Mouse (Mus musculus): ENCODE data around the gene Zfpl1. TPM values are rescaled to one million over a fixed set of nuclear protein-coding genes. Genes with fewer than 3 reads are reported as not detected.

The Zfpl1 gene
- total RNA-seq (2023) = 10 to 100 TPM; 43.3 to 45.6 TPM

DNA sequence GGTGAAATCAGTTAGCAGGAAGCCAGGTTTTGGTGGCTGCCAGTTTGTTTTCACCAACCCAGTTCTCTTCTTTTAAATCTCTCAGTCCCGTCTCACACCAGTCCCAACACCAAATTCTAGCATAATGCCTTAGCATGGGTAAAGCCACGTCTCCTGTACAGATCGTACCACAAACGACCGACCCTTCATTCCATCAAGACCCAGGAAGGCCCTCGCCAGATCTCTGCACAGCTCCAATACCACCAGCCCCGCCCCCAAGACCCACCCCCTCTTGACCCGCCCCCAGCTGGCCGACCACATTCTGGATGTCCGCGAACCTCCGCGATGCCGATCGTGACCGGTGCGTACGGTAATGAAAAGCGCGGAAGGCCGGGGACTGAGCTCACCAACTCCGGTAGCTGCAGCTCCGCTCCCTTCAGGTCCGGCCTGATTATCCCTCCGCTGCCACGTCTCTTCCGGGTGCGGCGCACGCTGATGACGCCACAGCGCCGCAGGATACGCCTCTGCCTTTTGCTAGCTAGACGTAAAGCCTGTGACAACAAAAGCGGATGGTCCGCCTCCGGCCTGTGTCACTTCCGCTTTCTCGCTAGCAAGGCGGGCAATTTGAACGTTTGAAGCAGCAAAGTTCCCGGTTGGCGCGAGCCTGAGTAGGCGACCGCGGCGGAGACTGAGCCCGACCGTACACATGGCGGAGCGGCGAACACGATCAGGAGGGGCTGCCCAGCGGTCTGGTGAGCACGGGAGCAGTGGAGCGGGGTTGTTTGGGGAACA, at the start of gene Zfpl1, which contains the start of gene Cdca5:
Gene Zfpl1, minus strand, starts transcription at position 479 of the 771 bp plus-strand sequence.
Gene Cdca5, plus strand, starts transcription at position 506 of the 771 bp plus-strand sequence.

DNA sequence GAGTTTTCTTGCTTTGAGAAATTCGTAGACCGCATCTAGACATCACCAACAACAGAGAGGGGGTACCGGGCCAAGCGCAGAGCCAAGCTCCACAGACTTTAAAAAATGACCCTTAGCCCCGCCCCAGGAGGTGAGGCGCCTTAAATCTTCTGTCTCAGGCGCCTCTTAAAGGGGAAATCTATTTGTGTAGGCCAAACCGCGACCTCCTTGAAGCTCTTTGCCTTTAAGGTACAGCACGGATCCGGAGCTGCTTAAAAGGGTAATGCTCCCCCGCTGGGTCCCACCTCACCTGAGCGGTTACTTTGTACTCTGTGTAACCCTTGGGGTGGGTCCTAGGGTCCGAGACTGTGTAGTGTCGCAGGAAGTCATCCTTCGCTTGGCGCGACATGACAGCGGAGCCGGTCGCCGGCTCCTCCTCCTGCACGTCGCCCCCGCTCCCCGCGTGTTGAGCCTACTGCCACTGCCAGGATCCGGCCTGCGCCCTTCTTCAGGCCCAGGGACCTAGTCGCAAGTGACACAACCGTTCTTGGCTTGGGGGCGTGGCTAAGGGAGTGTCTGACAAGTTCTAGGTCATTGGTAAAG, 43.1 kb upstream of the Zfpl1 start, which contains the start of gene Snx15:
Gene Snx15, minus strand, starts transcription at position 545 of the 582 bp plus-strand sequence.

DNA sequence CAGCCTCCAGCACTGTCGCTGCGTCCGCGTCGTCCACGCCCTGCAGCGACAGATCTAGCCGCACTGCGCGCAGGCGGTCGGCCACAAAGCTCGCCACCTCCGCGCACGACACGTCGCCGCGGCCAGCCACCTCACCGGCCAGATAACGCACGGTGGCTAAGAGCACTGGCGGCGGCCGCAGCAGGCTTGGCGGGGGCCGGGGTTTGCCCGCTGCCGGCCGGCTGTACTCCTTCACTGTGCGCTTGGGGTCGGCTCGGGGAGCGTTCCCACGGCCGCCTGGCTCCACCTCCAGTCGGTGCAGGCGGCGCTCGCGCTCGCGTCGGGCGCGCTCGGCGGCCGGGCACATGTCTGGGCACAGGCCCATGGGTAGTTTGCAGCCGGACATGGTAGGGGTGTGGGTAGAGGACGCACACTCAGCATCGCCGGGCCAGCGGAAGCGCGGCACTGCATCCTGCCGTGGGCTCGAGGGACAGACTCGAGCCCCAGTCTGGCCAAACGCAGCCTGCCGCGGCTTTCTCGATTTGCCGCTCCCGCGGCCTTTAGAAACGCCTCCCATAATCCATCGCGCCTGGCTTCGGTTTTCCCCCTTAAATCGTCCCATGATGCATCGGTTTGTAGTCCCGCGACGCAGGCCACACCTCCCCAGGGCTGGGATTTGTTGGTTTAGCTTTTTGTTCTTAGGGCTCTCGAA, 33.4 kb upstream of the Zfpl1 start, which contains the start of gene Sac3d1:
Gene Sac3d1, minus strand, starts transcription at position 665 of the 691 bp plus-strand sequence.

GRCm38 (mm10) chr19:6105586-6105985, 20.8 kb upstream of the Zfpl1 start, which contains the start of gene Naaladl1:
Gene Naaladl1, plus strand, starts transcription at chr19:6105782.

DNA sequence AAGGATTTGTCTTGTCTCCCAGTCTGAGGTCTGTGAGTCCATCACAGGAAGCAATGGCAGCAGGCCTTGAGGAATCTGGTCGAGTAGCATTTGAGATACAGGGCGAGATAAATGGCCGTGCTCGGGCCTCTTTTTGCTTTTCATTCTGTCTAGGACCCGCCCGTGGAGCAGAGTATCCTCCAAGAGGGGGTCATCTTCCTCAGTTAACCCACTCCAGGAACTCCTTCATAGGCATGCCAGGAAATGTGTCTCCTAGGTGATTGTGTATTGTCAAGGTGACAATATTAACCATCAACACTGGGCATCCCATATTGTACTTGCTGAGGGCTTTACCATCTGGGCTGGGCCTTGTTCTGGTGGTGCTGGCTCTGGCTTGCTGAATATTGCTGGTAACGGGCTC, 9.4 kb upstream of the Zfpl1 start, which contains the start of gene AC131692.1:
Gene AC131692.1, plus strand, starts transcription at position 301 of the 400 bp plus-strand sequence.

GRCm38 (mm10) chr19:6082156-6082555, 2.6 kb downstream of the Zfpl1 start, which contains the start of gene Gm28374:
Gene Gm28374, minus strand, starts transcription at chr19:6082256.

DNA sequence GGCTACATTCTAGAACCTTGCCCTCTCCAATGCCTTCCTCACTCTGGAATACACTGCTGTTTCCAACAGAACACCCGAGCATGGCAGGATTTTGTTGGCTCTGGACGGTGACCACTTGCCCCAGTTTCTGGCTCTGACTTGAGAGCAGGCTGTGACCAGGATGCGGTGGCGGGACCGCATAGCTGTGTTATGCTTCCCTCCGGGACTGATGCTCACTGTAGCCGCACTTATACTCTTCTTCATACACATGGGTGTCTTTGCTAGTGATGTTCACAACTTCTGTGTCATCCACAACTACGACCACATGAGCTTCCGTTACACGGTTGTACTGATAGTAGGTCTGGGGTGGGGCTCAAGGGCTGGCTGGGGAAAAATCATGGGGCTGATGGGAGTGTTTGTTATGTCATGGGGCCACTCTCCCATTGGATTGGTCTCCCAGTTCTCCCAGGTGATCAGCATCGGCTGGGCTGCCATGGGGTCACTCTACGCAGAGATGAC, 4.7 kb downstream of the Zfpl1 start, which contains the start of gene Tmem262:
Gene Tmem262, plus strand, starts transcription at position 51 of the 498 bp plus-strand sequence.

DNA sequence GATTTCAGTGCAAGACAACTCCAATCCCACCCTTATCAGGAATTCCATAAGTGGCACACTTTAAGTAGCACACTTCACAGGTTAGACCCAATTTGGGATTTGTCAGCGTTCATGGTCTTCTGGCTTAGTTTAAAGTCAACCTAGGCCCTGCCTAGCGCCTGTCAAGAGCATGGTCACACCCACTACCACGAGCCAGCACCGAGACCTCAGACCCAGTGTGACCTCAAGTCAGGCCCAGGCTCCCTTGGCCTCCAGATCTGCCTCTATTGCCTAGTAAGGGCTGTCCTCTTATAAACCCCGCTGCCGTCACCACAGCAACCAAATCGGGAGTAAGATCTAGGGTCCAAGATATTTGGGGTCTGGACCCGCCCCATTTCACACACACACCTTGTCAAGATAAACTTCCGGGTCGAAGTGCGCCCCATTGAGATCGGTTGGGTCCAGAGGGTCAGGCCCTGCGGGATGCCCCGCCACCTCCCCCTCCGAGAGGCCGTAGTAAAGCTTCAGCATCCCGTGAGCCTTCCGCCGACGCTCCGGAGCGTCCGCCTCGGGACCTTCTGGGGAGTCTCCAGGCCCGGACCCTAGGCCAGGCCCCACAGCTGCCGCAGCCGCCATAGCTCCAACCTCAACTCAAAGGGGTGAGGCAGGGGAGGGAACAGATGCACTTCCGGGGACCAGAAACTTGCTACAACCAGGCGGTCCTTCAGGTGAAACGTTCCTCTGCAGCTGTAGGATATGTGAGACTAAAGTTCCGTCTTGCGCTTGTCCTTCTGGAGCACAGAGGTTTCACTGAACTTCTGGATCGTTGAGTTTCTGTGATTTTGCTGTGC, 8.0 kb downstream of the Zfpl1 start, which contains the start of gene Vps51:
Gene Vps51, minus strand, starts transcription at position 668 of the 830 bp plus-strand sequence.

GRCm38 (mm10) chr19:6067724-6068415, 16.9 kb downstream of the Zfpl1 start, which contains the start of gene Tm7sf2:
Gene Tm7sf2, minus strand, starts transcription at chr19:6068373.

DNA sequence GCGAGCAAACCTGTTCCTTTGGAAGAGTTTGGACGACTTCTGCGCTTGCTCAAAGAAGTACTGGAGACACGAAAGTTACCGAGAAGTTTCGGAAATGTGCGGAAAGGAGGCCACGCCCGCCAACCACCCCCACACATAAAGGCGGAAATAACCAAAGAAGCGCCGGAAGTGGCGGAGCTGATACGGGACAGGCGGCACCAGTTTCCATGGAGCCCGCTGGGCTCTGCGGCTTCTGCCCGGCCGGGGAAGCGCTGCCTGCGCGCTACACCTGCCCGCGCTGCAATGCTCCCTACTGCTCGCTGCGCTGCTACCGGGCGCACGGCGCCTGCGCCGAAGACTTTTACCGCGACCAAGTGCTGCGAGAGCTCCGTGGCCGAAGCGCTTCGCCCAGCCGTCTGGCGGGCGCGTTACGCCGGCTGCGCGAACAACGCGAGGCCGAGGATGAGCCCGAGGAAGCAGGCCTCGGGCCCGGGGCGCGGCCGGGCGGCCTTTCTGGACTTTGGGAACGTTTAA, 23.7 kb downstream of the Zfpl1 start, which contains the start of gene Znhit2:
Gene Znhit2, plus strand, starts transcription at position 172 of the 513 bp plus-strand sequence.

DNA sequence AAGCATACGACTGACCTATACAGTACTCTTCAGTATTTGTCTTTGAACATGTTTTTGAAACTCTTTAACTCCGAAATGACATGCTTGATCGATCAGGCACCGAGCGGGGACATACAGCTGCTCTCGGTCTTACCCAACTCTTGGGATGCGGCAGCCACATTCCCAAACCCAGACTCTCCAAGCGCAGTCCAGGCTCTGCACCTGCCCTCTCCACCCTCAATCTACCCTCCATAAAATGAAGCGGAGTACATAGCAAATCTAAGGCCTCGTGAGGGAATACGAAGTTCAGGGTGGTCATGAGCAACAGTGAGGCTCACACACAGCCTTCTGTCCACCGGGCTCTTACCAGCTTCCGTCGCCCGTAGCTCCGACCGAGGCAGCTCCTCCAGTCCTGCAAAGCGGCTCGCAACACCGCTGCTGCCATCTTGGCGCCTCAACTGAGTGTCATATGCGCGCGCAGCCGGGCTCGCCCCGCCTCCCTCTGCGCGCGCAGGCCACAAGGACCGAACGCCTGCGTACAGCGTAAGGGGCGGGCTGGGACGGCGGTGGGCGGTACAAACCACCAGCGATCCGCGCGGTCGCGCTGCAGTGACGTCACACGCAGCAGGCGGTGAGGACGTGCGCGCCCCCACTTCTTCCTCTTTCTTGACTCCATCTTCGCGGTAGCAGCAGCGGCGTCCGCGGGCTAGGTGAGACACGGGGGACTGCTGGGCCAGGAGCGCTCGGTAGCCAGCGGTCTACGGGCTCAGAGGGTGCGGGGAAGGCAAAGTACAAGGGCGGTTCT, 27.3 kb downstream of the Zfpl1 start, which contains the start of the genes Mrpl49 and Fau:
Gene Mrpl49, minus strand, starts transcription at position 473 of the 784 bp plus-strand sequence.
Gene Fau, plus strand, starts transcription at position 532 of the 784 bp plus-strand sequence.

GRCm38 (mm10) chr19:6046294-6047153, 38.2 kb downstream of the Zfpl1 start, which contains the start of gene Syvn1:
Gene Syvn1, plus strand, starts transcription at chr19:6046576.

Other genes starting within 250 kb of the Zfpl1 start
- gene Frmd8, start 209.7 kb downstream of the Zfpl1 start, total RNA-seq (2023) = 10 to 100 TPM; 80.4 to 88.1 TPM
- gene Slc25a45, start 207.1 kb downstream of the Zfpl1 start, total RNA-seq (2023) = 10 to 100 TPM; 77.6 to 84.5 TPM
- 1 to 10 TPM; 1.1 to 1.6 TPM for gene Tigd3, start 190.8 kb downstream of the Zfpl1 start, total RNA-seq (2023)
- 100 to 1,000 TPM; 131 to 160 TPM for gene Dpf2, start 171.9 kb downstream of the Zfpl1 start, total RNA-seq (2023)
- 10 to 100 TPM; 40.3 to 51.9 TPM for gene Cdc42ep2, start 160.1 kb downstream of the Zfpl1 start, total RNA-seq (2023)
- gene Pola2, start 120.8 kb downstream of the Zfpl1 start, total RNA-seq (2023) = 10 to 100 TPM; 29.1 to 38.4 TPM
- gene Slc22a20, start 98.8 kb downstream of the Zfpl1 start, total RNA-seq (2023) = not detected
- gene Capn1, start 69.1 kb downstream of the Zfpl1 start, total RNA-seq (2023) = 10 to 100 TPM; 64.1 to 69.8 TPM
- 10 to 100 TPM; 56.0 to 57.8 TPM for gene Syvn1, start 38.4 kb downstream of the Zfpl1 start, total RNA-seq (2023)
- gene Mrpl49, start 27.2 kb downstream of the Zfpl1 start, total RNA-seq (2023) = 10 to 100 TPM; 15.0 to 15.8 TPM
- gene Fau, start 27.1 kb downstream of the Zfpl1 start, total RNA-seq (2023) = 1,000 to 10,000 TPM; 2,789 to 3,006 TPM
- gene Znhit2, start 23.8 kb downstream of the Zfpl1 start, total RNA-seq (2023) = 10 to 100 TPM; 13.9 to 14.4 TPM
- 10 to 100 TPM; 16.3 to 21.0 TPM for gene Tm7sf2, start 16.6 kb downstream of the Zfpl1 start, total RNA-seq (2023)
- gene Vps51, start 7.7 kb downstream of the Zfpl1 start, total RNA-seq (2023) = 100 to 1,000 TPM; 118 to 121 TPM
- gene Tmem262, start 4.9 kb downstream of the Zfpl1 start, total RNA-seq (2023) = not detected
- 1 to 10 TPM in 1 of 2 experiments, not detected in 1; 1.5 TPM for gene Gm28374, start 2.7 kb downstream of the Zfpl1 start, total RNA-seq (2023)
- 1 to 10 TPM in 1 of 2 experiments, under 1 TPM in 1; 0.85 to 1.2 TPM for gene Cdca5, start within 50 bp of the Zfpl1 start, total RNA-seq (2023)
- gene AC131692.1, start 9.5 kb upstream of the Zfpl1 start, total RNA-seq (2023) = 1 to 10 TPM in 1 of 2 experiments, not detected in 1; 1.2 TPM
- gene Naaladl1, start 20.8 kb upstream of the Zfpl1 start, total RNA-seq (2023) = not detected
- gene Sac3d1, start 33.7 kb upstream of the Zfpl1 start, total RNA-seq (2023) = 10 to 100 TPM; 10.7 to 11.4 TPM
- 10 to 100 TPM; 18.9 to 20.3 TPM for gene Snx15, start 43.3 kb upstream of the Zfpl1 start, total RNA-seq (2023)
- 1 to 10 TPM; 4.1 to 9.4 TPM for gene Batf2, start 56.0 kb upstream of the Zfpl1 start, total RNA-seq (2023)
- gene Arl2, start 56.6 kb upstream of the Zfpl1 start, total RNA-seq (2023) = 10 to 100 TPM; 16.4 to 17.6 TPM
- gene Majin, start 99.4 kb upstream of the Zfpl1 start, total RNA-seq (2023) = under 1 TPM in 1 of 2 experiments, not detected in 1; 0.67 TPM
- not detected for gene Gpha2, start 141.4 kb upstream of the Zfpl1 start, total RNA-seq (2023)
- 10 to 100 TPM; 17.2 to 18.4 TPM for gene Ppp2r5b, start 150.9 kb upstream of the Zfpl1 start, total RNA-seq (2023)
- 100 to 1,000 TPM; 176 to 243 TPM for gene Atg2a, start 156.7 kb upstream of the Zfpl1 start, total RNA-seq (2023)
- 100 to 1,000 TPM; 239 to 255 TPM for gene Ehd1, start 191.8 kb upstream of the Zfpl1 start, total RNA-seq (2023)
- 1 to 10 TPM; 7.1 to 8.1 TPM for gene Cdc42bpg, start 221.5 kb upstream of the Zfpl1 start, total RNA-seq (2023)

Data from monocyte, adult 59 days (primary cell).